Mouse (Mus musculus) Muller cell, postnatal 12 days (primary cell): ENCODE data around the gene Efcab1.
"Not testable (repeated sequence)": the region's sequence is repeated elsewhere in the genome, so short reads cannot be mapped to it uniquely, and the experiment has no call there.

ENCODE experiments used
- DNase-seq: peaks from one replicate; pipeline ENCODE4 v3.0.0-alpha.2; 2015; ENCODE audit errors: inconsistent ontology term

Gene Efcab1

DNA sequence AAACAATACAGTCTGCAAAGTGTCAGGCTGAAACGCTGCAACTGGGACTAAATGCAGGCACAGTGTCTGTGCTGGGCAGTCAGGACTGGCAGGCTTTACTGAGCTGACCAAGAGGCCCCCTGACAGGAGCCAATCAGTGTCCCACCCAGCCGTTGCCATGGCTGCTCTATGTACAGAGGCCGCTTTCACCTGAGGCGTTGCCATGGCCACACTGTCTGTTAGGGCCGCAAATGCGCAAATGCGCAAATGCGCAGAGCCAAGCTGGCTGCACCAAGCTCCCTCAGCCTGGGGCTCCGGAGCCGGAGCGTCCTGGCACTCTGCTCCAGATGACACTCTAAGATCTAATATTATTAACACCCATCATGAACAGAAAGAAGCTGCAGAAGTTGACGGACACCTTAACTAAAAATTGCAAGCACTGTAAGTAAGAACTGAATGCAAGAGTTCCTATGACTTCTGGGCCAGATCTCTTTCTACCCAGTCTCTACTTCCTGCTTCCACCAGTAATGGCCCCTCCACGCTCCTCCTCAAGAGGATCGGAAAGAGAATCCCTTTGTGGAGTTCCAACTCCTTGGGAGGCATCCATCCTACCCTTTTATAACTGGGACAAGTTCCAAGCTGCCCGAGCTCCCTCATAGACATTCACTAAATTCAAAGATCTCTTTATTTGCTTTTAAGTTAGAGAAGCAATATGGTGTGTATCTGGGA is at the start of gene Efcab1:
Gene Efcab1, plus strand, starts transcription at position 214 of the 708 bp plus-strand sequence.
- peak; percentile 8 for DNase-seq

DNA sequence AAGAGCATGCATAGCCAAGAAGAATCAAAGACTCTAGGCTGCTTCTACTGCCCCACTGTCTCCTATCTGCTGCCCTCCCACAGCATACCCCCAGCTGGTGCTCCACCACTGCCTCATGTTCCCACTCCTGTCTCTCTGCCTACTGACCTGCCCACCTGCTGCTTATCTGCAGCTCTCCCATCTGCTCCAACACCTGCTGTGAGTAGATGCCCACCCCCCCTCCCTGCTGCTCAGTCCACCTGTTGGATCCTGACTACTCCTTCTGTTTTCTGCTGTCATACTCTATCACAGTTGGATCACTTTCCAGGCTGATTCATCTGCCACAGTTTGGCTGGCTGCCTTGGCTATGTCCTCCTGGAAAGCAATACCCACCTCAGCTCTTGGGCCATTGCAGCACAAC is 47.0 kb upstream of the Efcab1 start:
- no peak for DNase-seq

DNA sequence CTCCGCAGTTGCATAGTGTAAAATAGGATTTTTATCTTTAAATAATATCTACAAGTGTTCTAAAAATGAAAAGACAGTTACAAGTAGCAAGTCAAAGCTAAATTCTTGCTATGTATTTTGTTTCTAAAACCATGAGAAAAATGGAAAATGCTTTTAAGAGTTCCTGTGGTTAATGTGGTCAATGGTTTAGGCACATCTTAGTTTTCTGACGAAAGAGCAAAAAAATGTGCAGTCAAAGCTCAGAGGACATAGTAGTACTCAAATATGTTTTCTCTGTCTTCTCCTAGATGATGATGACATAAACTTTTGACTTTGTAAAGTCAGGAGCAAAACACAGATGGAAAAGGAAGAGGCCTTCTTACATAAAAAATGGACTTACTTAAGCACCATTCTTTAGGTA is 21.5 kb upstream of the Efcab1 start:
- DNase-seq: peak; percentile 29

DNA sequence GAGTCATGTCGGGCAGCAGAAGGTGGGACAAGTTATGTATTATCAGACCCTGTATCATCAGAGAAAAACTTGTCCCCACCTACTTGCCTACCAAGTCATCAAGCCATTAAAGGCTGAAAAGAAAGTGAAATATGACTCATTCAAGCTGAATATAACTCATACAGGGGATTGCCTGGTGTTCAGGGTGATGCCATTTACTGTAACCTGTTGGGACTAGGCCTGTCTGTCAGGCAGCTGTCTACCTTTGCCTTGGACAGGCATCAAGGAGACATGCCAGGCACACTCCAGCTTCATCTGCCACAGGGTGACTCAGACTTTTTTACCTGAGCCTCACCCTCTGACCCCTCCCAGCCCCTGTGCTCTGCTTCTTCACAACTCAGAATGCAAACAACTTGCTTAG is 21.0 kb upstream of the Efcab1 start:
- DNase-seq: no peak

DNA sequence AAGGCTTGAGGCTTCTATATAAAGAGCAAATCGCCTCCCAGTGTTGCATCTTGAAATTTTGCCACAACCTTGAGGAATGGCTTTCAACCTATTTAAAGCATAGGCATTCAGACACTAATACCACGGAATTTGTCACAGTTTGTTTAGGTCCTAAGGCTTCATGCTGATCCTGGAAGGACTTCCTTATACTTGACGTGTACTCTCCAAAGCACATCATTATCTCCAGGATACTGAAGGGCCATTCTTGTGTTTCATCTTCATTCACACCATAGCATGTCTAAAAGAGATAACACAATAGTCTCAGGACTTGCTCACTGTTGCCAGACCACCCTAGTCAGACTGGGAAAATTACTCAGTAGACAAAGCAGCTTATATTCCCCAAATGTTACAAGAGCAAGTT is 13.9 kb upstream of the Efcab1 start:
- DNase-seq: no peak

DNA sequence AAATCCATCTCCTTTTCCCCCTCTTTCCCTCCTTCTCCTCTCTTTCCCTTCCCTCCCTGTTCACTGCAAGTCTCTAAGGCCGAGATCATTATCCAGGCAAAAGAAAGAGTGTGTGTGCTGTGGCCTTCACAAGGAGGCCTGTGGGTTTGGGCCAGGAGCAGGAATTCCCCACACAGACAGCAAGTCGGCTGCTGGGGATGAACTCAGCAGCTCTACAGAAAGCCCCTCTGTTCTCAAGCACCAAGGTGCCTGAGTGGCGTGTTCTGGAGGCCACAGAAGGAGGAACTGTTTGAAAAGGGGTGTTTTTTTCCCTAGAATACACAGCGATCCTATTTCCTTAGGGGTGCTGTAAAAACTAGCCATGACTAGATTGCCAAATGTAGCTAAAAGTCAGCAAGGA is 12.5 kb upstream of the Efcab1 start:
- DNase-seq: no peak

DNA sequence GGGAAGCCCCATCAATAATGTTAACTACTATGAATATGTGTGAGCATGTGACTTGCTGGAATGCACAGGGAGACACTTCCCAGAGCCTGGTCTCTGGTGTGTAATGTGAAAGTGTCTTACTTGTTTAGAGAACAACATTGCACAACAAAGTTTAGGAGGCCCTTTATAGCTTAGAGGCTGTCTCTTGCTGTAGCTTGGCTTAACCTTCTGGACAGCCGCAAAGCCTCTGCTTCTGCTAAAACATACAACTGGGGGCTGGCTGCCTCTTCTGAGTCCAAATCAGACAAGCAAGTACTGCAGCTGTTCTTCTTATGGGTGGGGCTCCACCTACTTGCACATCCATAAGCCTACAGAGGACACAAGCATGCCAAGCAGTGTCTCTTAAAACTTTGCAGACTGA is 11.7 kb upstream of the Efcab1 start:
- DNase-seq: no peak

DNA sequence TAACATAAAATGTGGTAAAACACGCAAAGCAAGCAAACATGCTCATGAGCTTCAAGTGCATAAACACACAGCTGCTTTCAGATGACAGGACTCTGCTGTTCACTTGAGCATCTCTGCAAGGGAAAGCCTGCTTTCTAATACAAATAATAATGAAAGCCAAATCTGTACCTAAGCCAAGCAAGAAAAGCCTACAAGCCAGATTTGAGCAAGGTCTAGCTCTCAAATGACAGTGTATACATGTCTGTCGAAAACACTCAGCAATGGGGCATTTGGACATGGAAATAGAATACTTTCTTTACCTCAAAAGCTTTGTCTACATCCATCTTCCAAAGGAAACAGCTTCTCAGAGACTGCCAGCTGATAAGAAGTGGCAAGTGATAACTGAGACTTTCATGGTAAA is 10.9 kb upstream of the Efcab1 start:
- DNase-seq: no peak

DNA sequence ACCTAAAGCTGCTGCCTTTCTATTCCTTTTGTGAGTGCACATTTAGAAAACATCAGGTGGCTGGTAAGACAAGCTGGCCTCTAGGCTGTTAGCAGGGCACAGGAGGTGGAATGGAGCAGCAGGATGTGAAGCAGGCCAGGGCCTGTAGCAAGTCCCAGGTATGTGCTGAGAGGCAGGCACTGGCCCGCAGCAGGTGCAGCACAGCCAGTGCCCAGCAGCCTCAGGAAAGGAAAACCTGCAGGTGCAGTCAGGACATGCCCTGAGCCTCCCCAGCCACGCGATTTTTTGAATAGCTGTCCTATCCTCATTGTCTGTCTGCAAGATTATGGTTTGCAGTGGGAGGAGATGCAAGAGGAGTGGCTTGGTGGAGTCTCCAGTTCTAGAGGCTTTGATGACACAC is 24.3 kb downstream of the Efcab1 start:
- not testable (repeated sequence) for DNase-seq

DNA sequence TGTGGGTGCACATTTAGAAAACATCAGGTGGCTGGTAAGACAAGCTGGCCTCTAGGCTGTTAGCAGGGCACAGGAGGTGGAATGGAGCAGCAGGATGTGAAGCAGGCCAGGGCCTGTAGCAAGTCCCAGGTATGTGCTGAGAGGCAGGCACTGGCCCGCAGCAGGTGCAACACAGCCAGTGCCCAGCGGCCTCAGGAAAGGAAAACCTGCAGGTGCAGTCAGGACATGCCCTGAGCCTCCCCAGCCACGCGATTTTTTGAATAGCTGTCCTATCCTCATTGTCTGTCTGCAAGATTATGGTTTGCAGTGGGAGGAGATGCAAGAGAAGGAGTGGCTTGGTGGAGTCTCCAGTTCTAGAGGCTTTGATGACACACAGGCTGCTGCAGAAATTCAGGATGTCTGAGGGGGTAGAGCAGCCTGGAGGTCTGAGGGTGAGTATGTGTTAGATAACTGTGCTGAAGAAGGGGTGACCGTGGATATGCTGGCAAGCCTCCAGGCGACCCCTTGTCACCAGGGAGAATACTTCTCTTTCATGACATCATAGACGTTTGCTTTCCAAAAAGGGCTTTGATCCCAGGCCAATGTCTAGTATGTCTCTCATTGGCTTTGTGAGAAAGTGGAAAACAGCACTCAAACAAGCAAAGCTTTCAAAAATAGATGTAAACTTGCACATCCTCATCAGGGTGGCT is 30.2 kb downstream of the Efcab1 start:
- not testable (repeated sequence) for DNase-seq

DNA sequence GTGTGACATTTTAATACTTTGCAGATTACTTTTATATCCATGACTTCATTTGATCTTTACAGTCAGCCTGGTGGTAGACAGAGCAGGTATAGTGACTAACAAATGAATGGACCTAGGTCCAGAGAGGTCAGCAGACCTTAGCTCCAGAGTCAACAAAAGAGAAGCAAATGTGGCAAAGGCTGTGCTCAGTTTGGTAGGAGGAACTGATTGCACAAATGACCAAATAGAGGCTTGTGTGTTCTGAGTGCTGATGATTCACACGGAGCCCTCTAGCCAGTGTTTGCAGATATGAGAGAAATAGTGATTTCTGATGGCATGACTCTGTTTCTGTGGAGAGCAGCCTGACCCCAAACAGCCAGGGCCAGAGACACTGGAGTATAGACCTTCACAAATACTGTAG is 33.1 kb downstream of the Efcab1 start:
- no peak for DNase-seq

DNA sequence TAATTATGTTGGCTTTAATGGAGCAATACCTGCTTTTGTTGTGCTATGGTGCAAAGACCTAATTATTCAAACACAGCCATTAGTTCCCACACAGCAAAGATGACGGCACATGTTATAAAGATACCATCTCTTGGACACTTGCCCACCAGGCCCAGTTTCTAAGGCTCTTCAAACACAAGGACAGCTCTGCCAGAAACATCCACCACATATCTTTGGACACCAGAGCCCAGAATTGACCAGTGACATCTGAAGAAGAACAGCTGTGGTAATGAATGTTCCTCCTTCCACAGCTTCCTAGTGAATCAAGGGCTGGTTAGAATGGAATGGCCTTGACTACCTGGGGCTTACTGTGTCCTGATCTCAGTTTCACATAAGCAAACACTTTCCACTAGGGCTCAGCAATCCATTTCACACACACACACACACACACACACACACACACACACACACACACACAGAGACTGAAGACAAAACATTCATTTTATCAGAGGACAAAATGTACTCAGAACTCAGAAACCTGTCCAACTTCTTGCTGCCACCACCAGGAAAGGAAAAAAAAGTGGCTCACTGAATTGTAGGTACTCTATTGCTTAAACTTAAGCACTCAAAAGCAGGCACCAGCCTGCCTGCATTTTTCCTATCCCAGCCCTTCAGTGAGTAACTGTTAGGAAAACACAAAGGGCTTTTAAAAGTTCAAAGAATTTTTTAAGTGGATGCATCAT is 33.7 kb downstream of the Efcab1 start:
- peak; percentile 25 for DNase-seq

DNA sequence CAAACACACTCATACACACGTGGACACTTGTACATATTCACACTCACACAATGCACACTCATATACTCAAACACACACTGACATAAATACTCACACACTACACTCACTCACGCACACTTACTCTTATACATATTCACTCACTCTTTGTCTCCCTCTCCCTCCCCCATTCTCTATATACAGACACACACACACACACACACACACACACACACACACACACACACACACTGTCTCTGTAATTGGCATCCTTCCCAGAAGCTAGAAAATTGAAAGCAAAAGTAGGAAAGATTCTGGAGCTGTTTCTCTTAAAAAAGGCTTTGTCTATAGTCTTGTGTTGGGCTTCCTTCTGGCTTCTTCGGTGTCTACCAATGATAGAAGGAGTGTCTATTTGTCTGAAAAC is 34.5 kb downstream of the Efcab1 start:
- DNase-seq: peak; percentile 47

DNA sequence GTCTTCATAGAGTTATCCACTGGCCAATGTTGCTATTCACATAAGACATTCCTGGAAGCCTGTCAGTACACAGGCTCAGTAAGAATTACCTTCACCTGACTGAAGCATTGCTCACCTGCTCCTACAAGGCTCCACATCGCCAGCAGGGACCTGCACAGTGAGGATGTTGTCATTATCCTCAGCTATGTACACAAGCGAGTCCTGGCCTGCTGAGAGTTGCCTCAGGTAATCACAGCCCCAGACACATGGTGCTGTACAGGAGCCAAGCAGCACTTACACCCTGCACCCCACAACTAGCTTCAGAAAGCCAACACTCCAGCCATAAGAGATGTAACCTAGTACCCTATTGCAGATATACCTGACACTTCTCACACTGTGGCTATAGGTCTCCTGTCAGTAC is 37.1 kb downstream of the Efcab1 start:
- no peak for DNase-seq

DNA sequence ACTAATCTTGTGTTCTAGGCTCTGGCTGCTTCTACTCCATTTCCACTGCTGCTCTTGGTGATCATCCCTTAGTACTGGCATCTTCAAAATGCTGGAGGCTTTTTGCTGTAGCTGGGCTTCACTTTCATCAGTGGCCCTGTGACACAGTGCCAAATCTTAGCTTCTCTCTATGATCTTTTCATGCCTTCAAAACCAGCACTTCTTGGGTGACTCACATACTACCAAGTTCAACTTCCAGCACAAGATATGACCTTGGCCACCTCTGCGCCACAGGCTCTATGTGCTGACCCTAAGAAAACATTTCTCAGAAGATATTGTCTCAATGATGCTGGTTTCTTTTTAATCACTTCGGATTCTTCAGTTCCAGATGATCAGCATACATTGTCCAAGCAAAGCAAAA is 41.2 kb downstream of the Efcab1 start:
- not testable (repeated sequence) for DNase-seq

DNA sequence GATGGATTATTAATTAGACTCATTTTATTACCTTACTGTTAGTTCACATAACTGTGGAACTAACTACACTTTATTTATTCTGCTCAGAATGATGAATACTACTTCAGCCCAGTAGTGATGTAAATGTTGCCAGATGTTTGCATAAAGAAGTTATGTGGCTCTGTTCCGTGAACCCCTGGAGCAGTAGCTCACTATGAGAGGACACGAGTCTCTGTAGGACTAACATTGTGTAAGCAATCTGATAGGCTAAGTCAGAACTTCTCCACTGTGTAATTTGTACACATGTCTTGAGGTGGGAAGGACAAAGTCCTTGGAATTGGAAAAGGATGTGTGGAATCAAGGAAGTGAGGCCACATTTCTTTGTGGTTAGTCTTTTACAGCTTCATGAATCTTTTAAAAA is 45.5 kb downstream of the Efcab1 start:
- no peak for DNase-seq

DNA sequence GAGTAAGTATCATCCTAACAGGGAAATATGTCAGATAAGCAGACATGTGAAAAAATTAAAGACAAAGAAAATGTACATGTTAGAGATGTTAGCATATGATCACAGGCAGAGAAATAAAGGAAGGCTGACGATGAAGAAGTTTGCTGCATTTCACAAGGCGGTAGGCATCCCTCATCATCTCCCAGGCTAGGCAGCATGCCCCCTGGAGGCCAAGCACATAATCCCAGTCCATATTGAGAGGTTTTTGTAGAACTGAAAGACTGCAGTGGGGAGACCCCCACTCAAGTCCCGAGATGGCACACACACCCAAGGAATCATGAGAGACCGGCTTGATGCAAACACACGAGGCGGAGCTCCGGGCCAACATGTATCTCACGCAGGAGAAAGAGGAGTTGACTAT is 53.3 kb downstream of the Efcab1 start:
- DNase-seq: no peak

DNA sequence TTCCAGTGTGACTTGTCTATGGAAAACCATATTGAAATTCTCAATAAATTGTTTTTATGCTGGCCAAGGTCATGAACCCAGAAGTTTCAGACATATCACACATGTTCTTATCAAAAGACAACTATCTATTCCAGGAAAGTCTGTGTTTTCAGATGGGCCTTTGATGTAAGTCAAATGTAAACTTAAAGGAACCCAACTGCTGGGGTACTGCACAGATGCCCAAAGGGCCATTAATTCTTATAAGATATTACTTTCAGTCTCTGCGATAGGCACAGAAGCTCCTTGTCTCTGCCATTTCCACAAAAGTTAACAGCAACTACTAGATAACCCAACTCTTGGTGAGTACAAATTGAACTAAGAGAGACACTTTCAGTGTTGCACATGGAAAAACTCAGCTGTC is 67.3 kb downstream of the Efcab1 start:
- DNase-seq: no peak

DNA sequence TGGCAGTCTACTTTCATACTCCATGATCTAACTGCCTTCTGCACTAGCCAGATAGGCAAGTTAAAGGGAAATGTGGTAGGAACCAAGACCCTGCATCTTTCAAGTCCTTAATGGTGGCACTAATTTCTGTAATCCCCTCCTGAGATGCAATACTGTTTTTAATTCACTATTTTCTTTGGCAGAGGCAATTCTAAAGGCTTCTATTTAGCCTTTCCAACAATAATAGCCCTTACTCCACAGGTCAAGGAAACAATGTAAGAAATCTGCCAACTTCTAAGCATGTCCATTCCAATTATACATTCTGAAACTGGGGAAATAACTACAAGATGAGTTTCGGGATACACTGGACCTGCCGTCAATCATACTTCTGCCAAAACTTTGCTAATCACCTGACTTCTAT is 72.8 kb downstream of the Efcab1 start:
- DNase-seq: peak; percentile 47

DNA sequence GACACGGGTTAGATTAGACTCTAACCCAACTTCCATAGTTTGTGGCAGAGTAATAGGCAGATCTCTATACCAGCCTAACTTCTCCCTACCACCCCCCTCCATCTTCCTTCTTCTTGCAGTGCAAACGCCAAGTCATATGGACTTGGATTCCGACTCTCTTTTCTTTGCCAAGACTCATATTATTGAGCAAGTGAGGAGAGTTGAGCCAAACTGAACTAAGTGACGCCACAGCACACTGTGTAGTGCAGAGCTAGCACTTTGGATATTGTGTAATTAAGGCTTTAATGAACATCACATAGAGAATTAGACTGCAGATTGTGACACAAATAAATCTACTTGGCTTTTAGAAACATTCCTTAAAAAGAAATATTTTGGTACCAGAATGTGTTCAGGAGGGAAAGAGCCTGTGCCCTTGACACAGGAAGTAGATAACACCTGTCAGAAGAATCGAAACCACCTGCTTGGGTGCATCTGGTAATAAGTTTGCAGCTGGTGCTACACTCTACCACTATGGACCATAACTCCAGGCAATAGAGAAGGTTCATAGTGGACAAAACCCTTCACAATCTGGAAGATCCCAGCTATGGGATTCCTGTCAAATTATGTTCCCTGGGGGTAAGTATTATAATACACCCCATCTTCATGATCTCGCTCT is 83.3 kb downstream of the Efcab1 start:
- DNase-seq: no peak

DNA sequence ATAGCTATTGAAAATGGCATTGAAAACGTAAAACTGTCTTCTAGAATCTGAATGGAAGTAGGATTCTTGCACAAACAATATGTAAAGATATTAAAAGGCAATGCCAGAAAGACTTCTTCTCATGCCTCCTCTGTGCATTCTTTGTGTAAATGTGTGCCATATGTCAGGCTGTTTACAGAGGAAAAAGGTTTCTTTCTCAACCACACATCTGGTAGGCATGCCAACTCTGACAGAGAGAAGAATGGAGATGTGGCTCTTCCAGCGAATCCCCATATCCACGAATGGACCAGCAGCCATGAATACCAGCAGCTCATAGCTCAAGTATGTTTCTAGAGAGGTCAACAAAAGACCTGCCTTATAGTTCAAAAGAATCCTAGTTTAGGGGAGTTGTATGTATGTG is 84.6 kb downstream of the Efcab1 start:
- no peak for DNase-seq

DNA sequence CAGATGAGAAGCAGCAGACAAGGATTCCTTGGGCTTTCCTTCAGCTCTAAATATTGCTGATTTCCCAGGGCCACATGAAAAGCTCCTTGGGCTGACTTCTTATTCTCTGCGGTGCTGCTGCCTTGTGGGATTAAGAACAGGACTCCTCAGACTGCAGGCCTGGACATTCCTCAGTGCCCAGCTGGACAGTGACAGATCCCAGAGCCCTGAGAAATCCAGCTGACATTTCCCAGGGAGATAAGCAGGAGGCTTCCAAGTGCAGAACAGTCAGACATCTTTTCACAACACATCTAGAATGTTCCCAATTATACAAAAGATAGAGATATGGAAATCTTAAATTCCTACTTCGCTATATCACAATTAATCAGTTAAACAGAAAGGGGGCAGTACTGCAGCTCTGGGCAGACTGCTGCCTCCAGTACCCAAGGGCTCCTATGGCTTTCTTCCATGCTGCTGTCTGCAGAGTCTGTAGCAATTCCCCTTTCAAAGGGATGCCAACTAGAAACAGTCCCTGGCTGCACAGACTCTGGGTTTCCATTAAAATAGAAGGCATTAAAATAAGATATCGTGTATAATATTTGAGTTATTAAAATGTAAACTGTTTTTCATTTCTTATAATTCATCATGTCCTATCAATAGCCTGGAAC is 86.2 kb downstream of the Efcab1 start:
- no peak for DNase-seq
